Mouse (Mus musculus) CH12.LX (cell line): ENCODE measurements around the gene Fars2.

Source experiments
- POLR2A ChIP-seq: IDR thresholded peaks from 2 replicates; pipeline ENCODE4 v1.6.1; 2011; ENCODE audit warnings: low read depth, mild to moderate bottlenecking, improper control_type of control experiment, low read length
- TBP ChIP-seq: conservative IDR thresholded peaks from 2 replicates; pipeline ENCODE4 v1.6.1; 2011; ENCODE audit warnings: low read depth, low read length, improper control_type of control experiment

DNA sequence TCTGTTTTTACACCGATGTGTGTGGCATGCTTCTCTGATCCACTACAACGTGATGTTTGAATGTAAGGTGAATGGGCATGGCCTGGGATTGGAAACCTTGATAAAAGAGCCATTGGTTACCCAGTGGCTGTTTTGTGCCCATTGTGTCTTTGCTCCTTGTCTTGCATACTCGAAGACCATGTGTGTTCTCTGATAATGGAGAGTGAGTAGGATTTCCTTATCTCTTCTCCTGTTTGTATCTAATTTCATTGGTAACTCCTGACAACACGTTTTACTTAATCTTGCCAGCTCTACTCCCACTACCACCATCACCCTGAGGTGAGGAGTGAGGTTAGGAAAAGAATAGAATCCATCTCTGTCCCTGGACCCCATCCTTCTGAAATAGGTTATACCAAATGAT is 240.3 kb downstream of the Fars2 start:
- no peak for TF ChIP-seq TBP
- TF ChIP-seq POLR2A: no peak
